Comparison of ENCODE assay signal across 9 mouse cellular contexts in the genomic region with DNA sequence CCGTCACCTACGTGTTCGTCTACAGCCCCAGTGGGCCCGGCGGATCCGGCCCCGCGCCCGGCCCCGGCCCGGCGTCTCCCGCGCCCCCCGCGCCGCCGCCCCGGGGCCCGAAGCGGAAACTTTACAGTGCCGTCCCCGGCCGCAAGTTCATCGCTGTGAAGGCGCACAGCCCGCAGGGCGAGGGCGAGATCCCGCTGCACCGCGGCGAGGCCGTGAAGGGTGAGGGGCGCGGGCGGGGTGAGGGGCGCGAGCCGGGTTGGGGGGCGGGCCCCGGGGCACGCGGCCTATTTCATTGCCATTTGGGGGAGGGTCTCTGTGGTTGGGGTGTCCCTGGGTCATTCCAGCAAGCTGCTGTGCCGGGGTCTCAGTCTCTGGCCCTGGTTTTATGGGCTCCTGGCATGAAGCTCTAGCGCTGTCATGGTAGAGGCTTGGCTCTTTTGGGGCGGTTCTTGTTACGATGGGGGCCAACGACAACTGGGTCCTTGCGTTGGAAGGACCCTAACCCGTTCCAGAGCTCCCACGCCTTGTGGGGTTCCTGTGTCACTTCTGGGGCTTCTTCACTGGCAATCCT. TPM values are rescaled to one million over a fixed set of nuclear protein-coding genes. Genes with fewer than 3 reads are reported as not detected.
DNase-seq lines count a peak whose midpoint lies in the region; ATAC-seq lines count a peak whose summit lies in the region.
"Had no signal": no experiment of that assay in that cellular context is flagged by ENCODE, and none has a peak within 500 bp of the region (broad histone marks: within the 10 kb centered on the region; RNA-seq: fewer than 3 reads in every experiment).

No protein-coding gene starts in this region.

- ATAC-seq in hindbrain, embryonic 15.5 days (ENCODE audit: low FRiP score, low read depth), result peak; percentile 57
- ATAC-seq in midbrain, embryonic 16.5 days, result peak; percentile 29; the same call in 1 of the 2 replicates
- no peak for ATAC-seq in activated CD4-positive, CD25-positive, alpha-beta regulatory T cell, adult 4 months

- H3K4me1 ChIP-seq in heart, embryonic 10.5 days, result peaks cover 6% of the 10 kb centered on the region; the same call in 1 of the 2 replicates
- peaks cover 20% of the 10 kb centered on the region for H3K4me1 ChIP-seq in hindbrain, embryonic 15.5 days (replicated peaks)
- no peaks in the 10 kb centered on the region for H3K4me1 ChIP-seq in midbrain, embryonic 16.5 days (ENCODE audit: control insufficient read depth, insufficient read depth, low read length)

- H3K4me2 ChIP-seq in hindbrain, embryonic 15.5 days, result peak overlapping the region; percentile 96
- peak overlapping the region; percentile 97 for H3K4me2 ChIP-seq in midbrain, embryonic 16.5 days (ENCODE audit: low read length)

- H3K9me3 ChIP-seq in heart, embryonic 10.5 days, result no peaks in the 10 kb centered on the region
- H3K9me3 ChIP-seq in hindbrain, embryonic 15.5 days, result no peaks in the 10 kb centered on the region
- H3K9me3 ChIP-seq in midbrain, embryonic 16.5 days (replicated peaks; ENCODE audit: control insufficient read depth, low read length, poor library complexity, severe bottlenecking), result no peaks in the 10 kb centered on the region

- peak overlapping the region; percentile 64 for H3K4me3 ChIP-seq in heart, embryonic 10.5 days
- peak overlapping the region; percentile 76 for H3K4me3 ChIP-seq in hindbrain, embryonic 15.5 days
- peak overlapping the region; percentile 52 for H3K4me3 ChIP-seq in midbrain, embryonic 16.5 days (ENCODE audit: low read depth, low read length)

- H3K27ac ChIP-seq in heart, embryonic 10.5 days, result peak overlapping the region; percentile 19; the same call in 1 of the 2 replicates
- H3K27ac ChIP-seq in hindbrain, embryonic 15.5 days (replicated peaks), result no peak overlapping the region
- no peak overlapping the region for H3K27ac ChIP-seq in midbrain, embryonic 16.5 days (ENCODE audit: low read length)

- peak overlapping the region; percentile 67 for H3K9ac ChIP-seq in hindbrain, embryonic 15.5 days
- H3K9ac ChIP-seq in midbrain, embryonic 16.5 days (ENCODE audit: low read depth, low read length), result peak overlapping the region; percentile 64

- 23% methylated on average over 51 of the region's 52 CpGs for WGBS in heart, embryonic 10.5 days
- WGBS in hindbrain, embryonic 15.5 days, result 9% methylated on average over 50 of the region's 52 CpGs
- 6% methylated on average over 51 of the region's 52 CpGs for WGBS in midbrain, embryonic 16.5 days

- no peak for DNase-seq in heart, embryonic 10.5 days (ENCODE audit: low spot score)
- no peak for DNase-seq in heart, adult 9 months (ENCODE audit: low spot score in 2 of 2)
- DNase-seq in cerebellum, postnatal 10 days, result peak; percentile 56 to 62
- no peak for DNase-seq in c-Kit-positive CD71-positive TER-119-positive erythroid progenitor cells, embryonic 14.5 days (ENCODE audit: low spot score)
- no peak for DNase-seq in thymus, postnatal 0 days (ENCODE audit: low spot score)
- DNase-seq: layer of hippocampus, adult 9-11 months had no signal

- H3K36me3 ChIP-seq in heart, embryonic 10.5 days, result peaks cover 22% of the 10 kb centered on the region; the same call in 1 of the 2 replicates
- H3K36me3 ChIP-seq in hindbrain, embryonic 15.5 days, result peaks cover 3% of the 10 kb centered on the region; the same call in 1 of the 2 replicates
- H3K36me3 ChIP-seq in midbrain, embryonic 16.5 days (ENCODE audit: control insufficient read depth, insufficient read depth, low read length), result peaks cover 3% of the 10 kb centered on the region; the same call in 1 of the 2 replicates

- H3K27me3 ChIP-seq in heart, embryonic 10.5 days (ENCODE audit: insufficient read depth, poor library complexity, severe bottlenecking), result peaks cover 48% of the 10 kb centered on the region
- peaks cover 4% of the 10 kb centered on the region; the same call in 1 of the 2 replicates for H3K27me3 ChIP-seq in hindbrain, embryonic 15.5 days
- H3K27me3 ChIP-seq in midbrain, embryonic 16.5 days (ENCODE audit: control insufficient read depth, insufficient read depth, low read depth, low read length), result no peaks in the 10 kb centered on the region

RNA-seq across cellular contexts. Expression of a gene that starts 24.7 kb away (rescaled TPM):
- polyA plus RNA-seq in heart, embryonic 10.5 days (2016; fragmentation: Nextera tagmentation; extraction: Ambion mirVana), result 2.1 and 2.6 TPM in 2 replicates
- 9.6 and 11.2 TPM in 2 replicates for polyA plus RNA-seq in hindbrain, embryonic 15.5 days (2015; fragmentation: Nextera tagmentation; extraction: Ambion mirVana)
- 12.0 and 16.7 TPM in 2 replicates for polyA plus RNA-seq in midbrain, embryonic 16.5 days (2015; fragmentation: Nextera tagmentation; extraction: Ambion mirVana)
- polyA plus RNA-seq in activated CD4-positive, CD25-positive, alpha-beta regulatory T cell, adult 4 months (2017; shearing (Covaris generic)), result not detected
- polyA plus RNA-seq in thymus, postnatal 0 days (2015; fragmentation: Nextera tagmentation; extraction: Ambion mirVana), result 0.23 and 0.39 TPM in 2 replicates

RNA-seq across cellular contexts. Expression of a gene that starts 44.0 kb away (rescaled TPM):
- 0.16 and 0.17 TPM in 2 replicates for polyA plus RNA-seq in heart, embryonic 10.5 days (2016; fragmentation: Nextera tagmentation; extraction: Ambion mirVana)
- polyA plus RNA-seq in hindbrain, embryonic 15.5 days (2015; fragmentation: Nextera tagmentation; extraction: Ambion mirVana), result 1.4 and 1.5 TPM in 2 replicates
- 1.6 and 1.8 TPM in 2 replicates for polyA plus RNA-seq in midbrain, embryonic 16.5 days (2015; fragmentation: Nextera tagmentation; extraction: Ambion mirVana)
- polyA plus RNA-seq in activated CD4-positive, CD25-positive, alpha-beta regulatory T cell, adult 4 months (2017; shearing (Covaris generic)), result not detected
- polyA plus RNA-seq in thymus, postnatal 0 days (2015; fragmentation: Nextera tagmentation; extraction: Ambion mirVana), result not detected in 2 replicates

RNA-seq across cellular contexts. Expression of a gene that starts 46.9 kb away (rescaled TPM):
- 14.2 and 14.3 TPM in 2 replicates for polyA plus RNA-seq in heart, embryonic 10.5 days (2016; fragmentation: Nextera tagmentation; extraction: Ambion mirVana)
- 33.4 and 35.4 TPM in 2 replicates for polyA plus RNA-seq in hindbrain, embryonic 15.5 days (2015; fragmentation: Nextera tagmentation; extraction: Ambion mirVana)
- 32.6 and 37.6 TPM in 2 replicates for polyA plus RNA-seq in midbrain, embryonic 16.5 days (2015; fragmentation: Nextera tagmentation; extraction: Ambion mirVana)
- 1 to 10 TPM; 6.8 to 8.6 TPM for polyA plus RNA-seq in activated CD4-positive, CD25-positive, alpha-beta regulatory T cell, adult 4 months (2017; shearing (Covaris generic))
- polyA plus RNA-seq in thymus, postnatal 0 days (2015; fragmentation: Nextera tagmentation; extraction: Ambion mirVana), result 9.0 and 9.4 TPM in 2 replicates

Comparison
In these comparisons a context has a peak if more than half of its experiments do, and no peak if none do; other contexts are left out.
1. DNase-seq: peak in cerebellum, postnatal 10 days (2 of 2); none in heart, embryonic 10.5 days (single experiment), heart, adult 9 months (0 of 2), c-Kit-positive CD71-positive TER-119-positive erythroid progenitor cells, embryonic 14.5 days (single experiment) and thymus, postnatal 0 days (single experiment).
2. Peak in every context shown above with its lines, with median percentiles within 50 percentile points of each other: H3K4me3 ChIP-seq.